Mouse (Mus musculus) skeletal muscle tissue, adult 2 months (tissue): ENCODE results near the gene Mdm2.

Experiments
- DNase-seq: peaks from one replicate; pipeline ENCODE4 v3.0.0-alpha.2; 2012; ENCODE audit warnings: low read depth, low spot score

Gene Mdm2

DNA sequence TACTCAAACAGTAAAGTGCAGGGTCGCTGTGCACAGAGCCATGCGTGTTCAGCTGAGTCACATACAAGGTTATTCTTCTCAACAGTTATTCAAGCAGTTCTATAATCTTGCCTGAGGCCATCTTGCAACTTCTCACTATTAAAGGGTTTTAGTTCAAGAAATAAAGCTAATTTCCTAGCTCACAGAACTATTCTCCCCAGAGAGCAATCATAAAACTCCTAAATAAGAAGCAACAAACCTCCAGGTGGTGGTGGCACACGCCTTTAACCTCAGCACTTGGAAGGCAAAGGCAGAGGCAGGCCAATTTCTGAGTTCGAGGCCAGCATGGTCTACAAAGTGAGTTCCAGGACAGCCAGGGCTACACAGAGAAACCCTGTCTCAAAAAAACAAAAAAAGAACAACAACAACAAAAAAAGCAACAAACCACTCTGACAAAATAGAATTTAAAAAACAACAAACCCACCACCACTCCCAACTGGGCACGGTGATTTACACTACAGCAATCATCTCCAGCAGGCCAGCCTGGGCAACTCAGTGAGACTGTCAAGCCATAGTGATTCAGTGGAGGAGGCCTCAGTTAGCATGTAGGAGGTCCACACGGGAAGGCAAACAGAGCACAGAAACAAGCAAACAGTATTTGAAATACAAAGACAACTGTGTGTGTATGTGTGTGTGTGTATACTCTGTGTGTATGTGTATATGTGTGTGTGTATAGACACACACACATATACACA is 13.6 kb downstream of the Mdm2 start:
- DNase-seq, result no peak

DNA sequence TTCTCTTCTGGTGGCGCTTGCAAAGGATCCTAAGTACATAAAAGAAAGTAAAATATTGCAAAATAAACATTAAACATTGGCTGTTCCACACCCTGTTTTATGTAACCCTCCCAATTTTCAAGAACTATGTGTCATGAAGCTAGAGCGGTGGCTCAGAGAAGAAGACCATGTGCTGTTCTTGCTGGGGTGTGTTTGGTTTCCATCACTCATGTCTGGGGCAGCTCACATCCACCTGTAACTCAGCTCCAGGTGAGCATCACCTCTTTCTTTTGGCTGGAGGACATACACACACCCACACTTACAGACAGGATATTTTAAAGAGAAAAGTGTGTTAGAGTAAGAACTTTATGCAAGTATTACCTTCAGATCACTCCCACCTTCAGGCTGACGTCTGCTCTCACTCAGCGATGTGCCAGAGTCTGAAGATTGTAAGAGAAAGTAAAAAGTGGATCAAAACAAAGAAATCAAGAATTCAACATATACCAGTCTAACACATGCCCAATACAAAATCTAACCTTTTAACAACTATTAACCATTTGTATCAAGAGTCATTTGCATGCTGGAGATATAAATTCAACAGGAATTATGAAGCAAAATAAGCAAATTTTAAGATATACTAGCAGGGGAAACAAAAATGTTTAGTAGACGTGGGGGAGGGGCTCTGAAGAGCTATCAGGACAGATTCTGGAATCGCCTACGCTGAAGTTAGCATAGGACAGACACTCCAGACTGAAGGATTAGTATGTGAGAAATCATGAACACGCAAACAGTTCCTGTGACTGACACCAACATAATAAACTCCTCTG is 14.3 kb downstream of the Mdm2 start:
- no peak for DNase-seq

DNA sequence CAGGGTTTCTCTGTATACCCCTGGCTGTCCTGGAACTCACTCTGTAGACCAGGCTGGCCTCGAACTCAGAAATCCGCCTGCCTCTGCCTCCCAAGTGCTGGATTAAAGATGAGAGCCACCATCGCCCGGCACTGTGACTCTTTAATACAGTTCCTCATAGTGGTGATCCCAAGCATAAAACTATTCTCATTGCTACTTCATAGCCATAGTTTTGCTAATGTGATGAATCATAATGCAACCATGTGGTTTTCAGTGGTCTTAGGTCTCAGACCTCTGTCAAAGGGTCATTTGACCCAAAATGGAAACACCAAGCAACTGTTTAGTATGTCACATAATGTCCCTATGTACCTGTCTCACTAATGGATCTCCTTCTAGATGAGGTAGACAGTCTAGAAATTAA is 15.0 kb downstream of the Mdm2 start:
- no peak for DNase-seq

DNA sequence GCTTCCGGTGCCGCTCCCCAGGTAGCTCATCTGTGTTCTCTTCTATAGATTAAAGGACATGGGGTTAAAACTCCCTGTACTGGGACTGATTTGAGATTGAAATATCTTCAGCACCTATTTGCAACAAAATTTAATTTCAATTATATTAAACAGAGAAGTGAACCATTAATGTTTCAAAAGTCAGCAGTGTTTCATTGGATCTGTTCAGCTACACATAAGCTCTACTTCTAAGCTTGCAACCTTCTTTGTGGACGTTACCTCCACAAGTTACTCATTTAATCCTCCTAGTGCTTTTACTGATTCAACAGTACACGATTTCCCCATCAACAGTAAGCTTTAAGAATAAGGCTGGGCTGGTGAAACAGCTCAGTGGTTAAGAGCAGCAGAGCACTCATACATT is 15.5 kb downstream of the Mdm2 start:
- DNase-seq, result no peak

DNA sequence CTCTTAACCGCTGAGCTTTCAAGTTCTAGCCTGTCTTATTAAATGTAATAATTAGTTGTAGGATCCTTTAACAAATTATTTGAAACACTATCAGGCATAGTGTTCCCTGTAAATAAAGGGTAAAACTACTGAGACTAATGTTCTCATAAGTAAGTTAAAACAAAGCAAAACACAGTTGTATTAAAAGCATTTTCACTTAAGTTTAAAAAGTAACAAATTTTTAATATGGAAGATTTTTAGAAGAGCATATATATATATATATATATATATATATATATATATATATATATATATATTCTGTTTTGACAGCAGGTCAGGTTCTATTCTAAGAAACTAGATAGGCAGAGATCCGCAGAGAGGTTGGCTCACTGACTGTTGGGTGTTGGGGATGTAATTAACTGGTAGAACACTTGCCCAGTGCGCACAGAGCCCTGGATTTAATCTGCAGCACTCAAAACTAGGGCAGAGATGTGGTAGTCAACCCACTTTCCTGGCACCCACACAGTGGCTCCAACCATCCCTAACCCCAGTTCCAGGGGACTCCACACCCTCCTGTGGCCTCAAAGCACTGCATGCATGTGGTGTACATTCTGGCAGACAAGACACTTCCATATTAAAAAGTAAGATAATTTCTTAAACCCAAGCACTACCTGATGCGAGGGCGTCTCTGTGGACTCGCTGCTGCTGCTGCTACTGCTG is 16.2 kb downstream of the Mdm2 start:
- DNase-seq, result no peak

DNA sequence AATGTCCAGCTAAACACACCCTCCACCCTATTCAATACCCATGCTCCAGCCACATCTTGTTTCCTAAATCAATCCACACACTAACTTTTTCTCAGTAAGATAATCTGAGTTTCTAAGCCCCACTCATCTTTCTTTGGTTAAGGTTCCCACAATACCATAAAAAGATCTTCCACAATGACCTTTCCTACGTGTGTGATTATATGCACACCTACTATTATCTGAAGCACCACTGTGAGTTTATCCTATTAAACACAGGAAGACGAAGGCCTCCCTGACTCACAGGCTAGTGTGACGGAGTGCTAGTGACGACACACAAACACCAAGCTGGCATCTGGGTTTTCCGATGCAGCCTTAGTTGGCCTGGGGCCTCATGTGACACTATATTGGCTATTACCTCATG is 17.6 kb downstream of the Mdm2 start:
- no peak for DNase-seq

DNA sequence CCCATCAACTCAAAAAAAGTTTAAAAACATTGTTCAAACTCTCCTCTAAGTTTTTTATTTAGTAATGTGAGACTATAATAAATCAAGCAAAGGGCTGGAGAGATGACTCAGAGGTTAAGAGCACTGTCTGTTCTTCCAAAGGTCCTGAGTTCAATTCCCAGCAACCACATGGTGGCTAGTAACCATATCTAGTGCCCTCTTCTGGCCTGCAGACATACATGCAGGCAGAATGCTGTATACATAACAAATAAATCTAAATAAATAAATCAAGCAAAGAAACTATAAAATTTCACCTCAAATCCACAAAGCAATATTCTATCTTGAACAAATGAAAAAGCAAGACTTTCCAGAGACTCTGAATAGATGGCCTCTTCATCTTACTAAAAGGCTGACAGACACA is 18.4 kb downstream of the Mdm2 start:
- DNase-seq, result no peak

DNA sequence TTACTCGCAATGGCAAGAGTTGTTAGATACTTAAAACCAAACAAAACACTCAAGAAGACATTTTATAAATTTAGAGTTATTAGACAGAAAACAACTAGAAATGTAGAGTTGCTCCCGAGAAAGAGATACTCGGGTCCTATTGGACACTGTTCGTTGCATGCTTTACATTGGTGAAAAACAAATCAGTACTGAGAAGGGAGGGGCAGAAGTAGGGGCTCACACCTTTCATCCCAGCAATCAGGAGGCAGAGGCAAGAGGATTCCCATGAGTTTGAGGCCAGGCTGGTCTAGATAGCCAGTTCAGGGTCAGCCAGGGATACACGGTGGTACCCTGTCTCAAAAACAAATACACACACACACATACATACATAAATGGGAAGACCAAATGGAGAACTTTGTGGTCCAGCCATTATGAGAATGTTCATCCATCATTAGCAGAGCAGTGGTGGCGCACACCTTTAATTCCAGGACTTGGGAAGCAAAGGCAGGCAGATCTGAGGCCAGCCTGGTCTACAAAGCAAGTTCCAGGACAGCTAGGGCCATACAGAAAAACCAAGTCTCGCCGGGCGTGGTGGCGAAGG is 19.1 kb downstream of the Mdm2 start:
- DNase-seq, result no peak

DNA sequence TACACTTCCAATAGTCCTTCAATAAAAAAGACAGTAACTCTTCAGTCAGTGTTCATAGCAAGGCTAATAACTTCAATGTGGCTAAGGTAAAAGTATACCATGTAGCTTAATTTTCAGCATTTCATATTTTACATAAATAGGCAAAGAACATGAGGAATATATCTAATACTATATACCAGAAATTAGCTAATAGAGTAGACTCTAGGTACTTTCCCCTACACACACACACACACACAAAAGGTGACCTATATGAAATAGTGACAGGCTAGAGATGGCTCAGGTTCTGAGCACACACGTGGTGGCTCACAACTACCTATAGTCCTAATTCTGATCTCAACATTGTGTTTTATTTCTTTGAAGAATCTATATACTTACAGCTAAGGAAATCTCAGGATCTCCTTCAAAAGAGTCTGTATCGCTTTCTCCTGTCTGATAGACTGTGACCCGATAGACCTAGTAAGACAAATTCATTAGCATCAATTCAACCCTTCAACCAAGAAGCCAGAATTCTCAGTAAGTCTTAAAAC is 19.7 kb downstream of the Mdm2 start:
- no peak for DNase-seq

DNA sequence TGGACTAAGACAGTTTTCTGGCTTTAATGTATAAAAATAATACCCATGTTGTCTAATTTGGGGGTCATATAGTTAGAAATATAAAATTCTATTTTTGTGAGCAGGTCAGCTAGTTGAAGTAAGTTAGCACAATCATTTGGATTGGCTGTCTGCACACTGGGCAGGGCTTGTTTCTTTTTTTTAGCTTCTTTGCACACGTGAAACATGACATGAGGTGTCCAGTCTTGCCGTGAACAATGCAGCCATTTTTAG is 20.5 kb downstream of the Mdm2 start:
- no peak for DNase-seq

DNA sequence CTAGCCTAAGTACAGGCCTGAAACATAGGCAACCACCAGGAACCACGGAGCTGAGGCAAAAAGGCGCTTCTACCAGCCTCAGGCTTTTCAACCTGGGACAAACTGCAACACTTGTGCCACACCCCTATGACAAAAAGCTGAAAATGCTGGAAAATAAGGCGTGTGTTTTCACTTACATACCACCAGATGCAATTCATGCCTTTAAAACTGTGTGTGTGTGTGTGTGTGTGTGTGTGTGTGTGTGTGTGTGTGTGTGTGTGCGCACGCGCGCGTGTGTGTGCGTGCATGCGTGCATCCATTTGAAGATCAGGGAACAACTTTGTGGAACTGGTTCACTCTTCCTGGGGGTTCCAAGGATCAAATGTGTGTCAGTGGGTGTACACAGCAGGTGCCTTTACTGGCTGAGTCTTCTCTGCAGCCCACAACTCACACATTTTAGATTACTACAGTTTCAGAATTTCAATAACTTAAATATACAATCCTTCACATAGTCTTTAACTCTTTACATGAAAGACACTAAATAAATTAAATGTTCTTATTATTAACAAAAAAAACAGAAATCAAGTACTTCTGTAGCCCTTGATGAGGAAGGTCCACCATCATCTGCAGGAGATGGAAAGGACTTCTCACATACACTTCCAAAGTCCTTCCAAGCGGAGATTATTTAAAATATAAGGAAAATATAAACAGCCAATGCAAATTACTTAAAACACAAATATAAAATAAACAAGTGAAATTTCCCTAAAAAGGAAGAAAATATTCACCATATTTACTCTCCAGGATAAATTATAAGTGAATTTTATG is 21.1 kb downstream of the Mdm2 start:
- no peak for DNase-seq

DNA sequence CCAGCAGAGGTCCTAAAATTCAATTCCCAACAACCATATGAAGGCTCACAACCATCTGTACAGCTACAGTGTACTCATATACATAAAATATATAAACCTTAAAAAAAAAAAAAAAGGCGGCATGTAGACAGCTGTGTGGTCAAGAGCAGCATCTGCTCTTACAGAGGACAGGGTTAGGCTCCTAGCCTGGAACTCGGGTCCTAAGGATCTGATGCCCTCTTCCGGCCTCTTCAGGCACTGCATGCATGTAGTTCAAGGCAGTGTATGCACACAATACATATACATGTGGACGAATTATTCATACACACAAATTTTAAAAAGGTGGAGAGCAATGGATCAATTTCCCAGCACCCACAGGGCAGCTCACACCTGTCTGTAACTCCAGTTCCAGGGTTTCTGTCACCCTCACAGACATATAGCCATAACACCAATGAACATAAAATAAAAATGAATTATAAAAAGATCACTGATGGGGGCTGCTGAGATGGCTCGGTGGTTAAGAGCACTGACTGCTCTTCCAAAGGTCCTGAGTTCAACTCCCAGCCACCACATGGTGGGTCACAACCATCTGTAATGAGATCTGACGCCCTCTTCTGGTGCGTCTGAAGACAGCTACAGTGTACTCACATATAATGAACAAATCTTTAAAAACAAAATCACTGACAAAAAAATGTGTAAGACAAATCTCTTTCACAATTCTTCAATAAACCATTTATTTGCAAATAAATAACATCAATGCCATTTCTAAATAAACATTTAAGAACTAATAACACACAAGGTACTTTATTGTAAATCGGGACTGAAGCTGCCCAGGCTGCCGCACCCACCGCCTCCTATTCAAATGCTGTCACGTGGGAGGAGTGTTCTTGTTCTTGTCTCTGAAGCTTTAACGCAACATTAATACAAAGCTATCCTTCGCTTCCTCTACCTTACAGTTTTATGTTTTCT is 22.1 kb downstream of the Mdm2 start:
- no peak for DNase-seq

DNA sequence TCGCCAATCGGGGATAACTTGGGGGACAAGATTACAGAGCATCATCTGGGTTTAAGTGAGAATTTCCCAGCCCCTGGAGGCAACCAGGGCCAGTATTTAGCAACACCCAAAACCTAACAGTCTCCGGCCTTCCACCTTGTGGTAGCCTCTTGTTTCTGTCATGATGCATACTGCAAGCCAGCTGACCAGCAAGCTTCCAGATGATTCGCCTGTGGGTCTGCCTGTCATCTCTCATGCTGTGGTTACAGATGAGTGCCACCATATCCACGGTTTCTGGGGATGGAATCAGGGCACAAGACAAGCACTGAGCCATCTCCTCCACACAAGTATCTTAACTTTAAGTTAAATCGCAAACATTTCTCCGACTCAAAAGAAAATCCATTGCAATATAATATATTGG is 23.0 kb downstream of the Mdm2 start:
- DNase-seq, result no peak

DNA sequence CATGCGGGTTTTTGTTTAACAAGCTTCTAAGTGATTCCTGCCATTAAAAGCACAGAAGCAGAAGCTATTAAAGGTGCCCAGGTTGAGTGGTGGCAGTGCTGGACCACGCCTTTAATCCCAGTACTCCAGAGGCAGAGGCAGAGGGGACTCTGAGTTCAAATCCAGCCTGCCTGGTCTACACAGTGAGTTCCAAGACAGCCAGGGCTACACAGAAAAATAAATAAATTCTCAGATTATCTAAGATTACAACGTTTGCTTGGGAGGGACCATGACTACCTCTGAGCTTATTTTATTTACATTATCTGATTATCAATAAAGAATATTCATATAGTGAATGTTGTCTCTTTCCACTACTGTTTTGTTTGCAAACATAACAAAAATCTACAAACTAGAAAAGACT is 23.5 kb downstream of the Mdm2 start:
- DNase-seq, result no peak

DNA sequence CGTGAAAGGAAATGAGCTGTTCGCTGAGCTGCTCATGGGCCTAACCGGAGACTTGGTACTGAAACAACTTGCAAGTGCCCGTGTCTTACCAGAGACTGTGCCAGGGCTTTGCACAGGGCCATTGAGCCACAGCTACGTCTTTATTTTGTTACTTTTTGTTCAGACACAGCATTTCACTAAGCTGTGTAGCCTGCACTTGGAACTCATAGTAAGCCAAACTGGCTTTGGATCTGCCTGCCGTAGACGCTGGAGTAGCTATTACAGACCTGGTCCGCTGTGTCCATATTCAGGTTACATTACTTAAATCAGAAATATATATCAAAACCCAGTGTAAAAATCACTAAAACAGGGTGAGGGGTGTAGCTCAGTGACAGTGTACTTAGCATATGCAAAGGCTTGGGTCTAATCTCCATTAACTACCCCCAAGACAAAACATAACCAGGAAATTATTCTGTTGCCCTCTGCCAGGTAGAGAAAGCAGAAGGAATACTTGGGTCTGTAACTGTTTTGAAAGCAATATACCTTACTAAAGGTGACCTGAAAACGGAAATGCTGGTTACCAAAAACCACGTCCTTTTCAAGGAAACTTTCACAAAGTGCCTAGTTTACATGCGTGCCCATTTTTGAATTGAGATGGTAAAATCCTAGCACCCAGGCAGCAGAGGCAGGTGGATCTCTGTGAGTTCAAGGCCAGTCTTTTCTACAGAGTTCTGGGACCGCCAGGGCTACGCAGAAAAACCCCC is 24.5 kb downstream of the Mdm2 start:
- DNase-seq, result no peak

DNA sequence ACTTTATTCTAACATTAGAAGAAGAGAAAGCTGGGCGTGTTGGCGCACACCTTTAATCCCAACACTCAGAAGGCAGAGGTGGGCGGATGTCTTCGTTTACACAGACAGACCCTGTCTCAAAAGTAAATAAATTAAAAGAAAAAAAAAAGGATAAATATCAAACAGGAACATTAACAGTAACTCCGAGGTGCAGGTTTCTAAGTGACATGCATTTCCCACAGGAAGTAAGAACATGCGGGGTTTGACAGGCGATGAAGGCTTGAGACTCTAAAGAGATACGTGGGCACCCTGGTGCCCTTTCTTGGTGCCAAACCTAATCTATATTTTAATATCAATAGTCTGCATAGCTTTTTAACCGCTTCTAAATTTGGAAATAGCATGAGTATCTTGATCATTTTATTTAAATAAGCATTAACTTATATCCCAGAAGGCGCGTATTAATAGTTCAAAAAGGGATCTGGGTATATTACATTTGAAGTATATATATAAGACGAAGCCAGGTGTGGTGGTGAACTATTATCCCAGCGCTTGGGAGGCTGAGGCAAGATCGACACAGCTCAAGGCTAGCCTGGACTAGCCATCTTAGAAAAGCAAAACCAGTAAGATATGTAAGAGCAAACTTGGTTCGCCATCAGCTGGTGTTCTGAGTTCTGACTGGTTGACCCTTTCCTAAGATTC is 25.2 kb downstream of the Mdm2 start:
- no peak for DNase-seq

DNA sequence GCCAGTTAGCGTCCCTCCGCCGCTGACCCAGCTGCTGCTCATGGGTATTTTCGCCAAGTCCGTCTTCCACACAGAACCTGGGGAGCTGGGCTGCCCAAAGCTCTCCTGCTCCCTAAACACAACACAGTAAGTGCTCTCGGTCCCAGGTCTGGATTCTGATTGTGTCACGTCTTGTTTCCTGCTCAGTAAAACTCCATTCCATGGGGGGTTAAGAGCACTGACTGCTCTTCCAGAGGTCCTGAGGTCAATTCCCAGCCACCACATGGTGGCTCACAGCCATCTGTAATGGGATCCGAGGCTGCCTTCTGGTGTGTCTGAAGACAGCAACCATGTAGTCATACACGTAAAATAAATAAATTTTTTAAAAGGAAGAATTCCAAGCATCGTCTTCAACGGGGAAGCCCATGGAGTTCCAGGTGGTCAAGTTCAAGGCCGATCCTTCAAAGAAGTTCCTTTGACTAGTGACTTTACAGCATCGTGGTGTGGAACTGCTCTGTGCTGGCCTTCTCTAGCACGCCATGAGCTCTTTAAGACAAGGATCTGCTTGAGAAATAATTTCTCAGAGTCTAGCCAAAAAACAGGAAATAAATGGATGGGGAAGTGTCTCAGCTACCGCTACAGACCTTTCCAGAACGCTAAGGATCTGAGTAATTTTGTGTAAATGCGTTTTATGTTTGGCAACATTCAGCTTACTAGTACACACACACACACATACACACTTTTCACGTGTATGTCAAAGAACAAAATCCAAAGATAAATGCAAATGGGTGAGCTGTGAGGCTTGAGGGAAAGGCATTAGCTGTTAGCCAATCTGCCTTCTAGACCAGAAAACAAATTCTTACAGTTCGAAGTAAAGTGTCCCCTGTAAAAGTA is 26.0 kb downstream of the Mdm2 start:
- no peak for DNase-seq

DNA sequence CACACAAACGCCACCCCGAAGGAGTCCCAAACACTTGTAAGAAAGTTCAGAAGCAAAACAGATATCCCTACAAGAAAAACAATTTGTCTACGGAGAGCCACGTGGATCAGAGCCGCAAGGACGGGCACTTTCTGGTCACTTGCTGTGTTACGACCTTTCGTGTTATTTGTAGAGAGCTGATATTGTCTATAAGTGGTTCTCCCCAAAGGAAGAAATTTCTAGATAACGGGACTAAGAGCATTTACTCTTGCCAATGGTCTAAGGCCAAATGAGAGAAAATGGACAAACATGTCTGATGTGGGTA is 26.9 kb downstream of the Mdm2 start:
- no peak for DNase-seq
